Mouse (Mus musculus) testis, adult 2 months (tissue): ENCODE results near the gene Tuba4a. TPM values are rescaled to one million over a fixed set of nuclear protein-coding genes. Genes with fewer than 3 reads are reported as not detected.

ENCODE experiments used
- H3K27ac ChIP-seq: fragments of 200-500 bp; 2 replicates; pipeline ENCODE4 v1.5.1; 2012; ENCODE audit warnings: low read depth, low read length; ENCODE audit not compliant: control insufficient read depth, insufficient read depth
- H3K27me3 ChIP-seq: fragments of 200-500 bp; 2 replicates; pipeline ENCODE4 v1.6.1; 2012; ENCODE audit warnings: mild to moderate bottlenecking, low read length, moderate library complexity; ENCODE audit not compliant: control insufficient read depth, insufficient read depth
- H3K36me3 ChIP-seq: fragments of 200-500 bp; 2 replicates; pipeline ENCODE4 v1.6.1; 2012; ENCODE audit warnings: mild to moderate bottlenecking, low read length; ENCODE audit not compliant: control insufficient read depth, insufficient read depth
- H3K4me1 ChIP-seq: fragments of 200-500 bp; 2 replicates; pipeline ENCODE4 v1.6.1; 2012; ENCODE audit warnings: low read length; ENCODE audit not compliant: control insufficient read depth, insufficient read depth
- H3K4me3 ChIP-seq: fragments of 200-500 bp; 2 replicates; pipeline ENCODE4 v1.5.1; 2012; ENCODE audit warnings: low read depth, mild to moderate bottlenecking, low read length, moderate library complexity, mixed read lengths; ENCODE audit not compliant: control insufficient read depth
- CTCF ChIP-seq: fragments of 200-500 bp; IDR thresholded peaks from 2 replicates; pipeline ENCODE4 v1.5.1; 2012; ENCODE audit warnings: low read depth, mild to moderate bottlenecking, inconsistent platforms, low read length, moderate library complexity; ENCODE audit not compliant: control insufficient read depth, insufficient read depth, insufficient replicate concordance
- POLR2A ChIP-seq: fragments of 200-500 bp; IDR thresholded peaks from 2 replicates; pipeline ENCODE4 v1.6.1; 2012; ENCODE audit warnings: low read depth, mild to moderate bottlenecking, inconsistent platforms, low read length, moderate library complexity; ENCODE audit not compliant: control insufficient read depth
- polyA plus RNA-seq: library from polyadenylated mRNA; depleted of rRNA; stranded (reverse); fragments of >200 nt; gene quantifications from 2 replicates; pipeline ENCODE4 v1.2.3, GENCODE M21; 2012

Gene Tuba4a
- polyA plus RNA-seq, 1 experiment: 204 TPM

GRCm38 (mm10) chr1:75231664-75232152, 12.0 kb upstream of the Tuba4a start, which contains the start of gene A630095N17Rik:
TSS of gene A630095N17Rik (minus strand) at chr1:75232102.
- Histone ChIP-seq H3K27ac (peak within 1 kb of the TSS; percentile 36; the same call in 1 of the 2 replicates), H3K27me3 (no peaks in the 10 kb centered on the region), H3K4me1 (no peaks in the 10 kb centered on the region), H3K4me3 (peak within 1 kb of the TSS; percentile 71), H3K36me3 (no peaks in the 10 kb centered on the region)
- TF ChIP-seq CTCF (no peak; the same call in 1 of the 2 replicates), POLR2A (peak; percentile 58; the same call in 1 of the 2 replicates)

GRCm38 (mm10) chr1:75231224-75231623, 11.6 kb upstream of the Tuba4a start:
- no peaks in the 10 kb centered on the region for H3K27me3 ChIP-seq
- peak overlapping the region; percentile 71 for H3K4me3 ChIP-seq
- no peaks in the 10 kb centered on the region for H3K36me3 ChIP-seq
- no peak for TF ChIP-seq CTCF
- no peak for TF ChIP-seq POLR2A
- H3K4me1 ChIP-seq: no peaks in the 10 kb centered on the region
- no peak overlapping the region for H3K27ac ChIP-seq

GRCm38 (mm10) chr1:75230335-75230994, 10.8 kb upstream of the Tuba4a start:
- Histone ChIP-seq H3K4me1 (no peaks in the 10 kb centered on the region), H3K27ac (no peak overlapping the region), H3K4me3 (peak overlapping the region; percentile 71), H3K36me3 (no peaks in the 10 kb centered on the region), H3K27me3 (no peaks in the 10 kb centered on the region)
- TF ChIP-seq POLR2A (no peak), CTCF (no peak)

- no peak overlapping the region for H3K4me3 ChIP-seq
- H3K36me3 ChIP-seq: no peaks in the 10 kb centered on the region
- H3K27me3 ChIP-seq: no peaks in the 10 kb centered on the region
- TF ChIP-seq CTCF: no peak
- no peak for TF ChIP-seq POLR2A
- no peaks in the 10 kb centered on the region for H3K4me1 ChIP-seq
- H3K27ac ChIP-seq: no peak overlapping the region
These were observed 9.5 kb upstream of the Tuba4a start for GRCm38 (mm10) chr1:75229158-75229557.

GRCm38 (mm10) chr1:75227653-75228052, 8.0 kb upstream of the Tuba4a start:
- Histone ChIP-seq H3K4me3 (no peak overlapping the region), H3K27me3 (no peaks in the 10 kb centered on the region), H3K36me3 (no peaks in the 10 kb centered on the region), H3K27ac (no peak overlapping the region), H3K4me1 (no peaks in the 10 kb centered on the region)
- no peak for TF ChIP-seq CTCF
- TF ChIP-seq POLR2A: no peak

- Histone ChIP-seq H3K27me3 (no peaks in the 10 kb centered on the region), H3K4me3 (no peak overlapping the region), H3K4me1 (no peaks in the 10 kb centered on the region), H3K36me3 (no peaks in the 10 kb centered on the region), H3K27ac (no peak overlapping the region)
- TF ChIP-seq POLR2A (no peak), CTCF (no peak)
These were observed 6.5 kb upstream of the Tuba4a start for GRCm38 (mm10) chr1:75226138-75226537.

GRCm38 (mm10) chr1:75225473-75225872, 5.8 kb upstream of the Tuba4a start:
- Histone ChIP-seq H3K27ac (no peak overlapping the region), H3K4me1 (no peaks in the 10 kb centered on the region), H3K4me3 (no peak overlapping the region), H3K27me3 (no peaks in the 10 kb centered on the region; the same call in 1 of the 2 replicates), H3K36me3 (no peaks in the 10 kb centered on the region)
- TF ChIP-seq CTCF (no peak), POLR2A (no peak)

DNA sequence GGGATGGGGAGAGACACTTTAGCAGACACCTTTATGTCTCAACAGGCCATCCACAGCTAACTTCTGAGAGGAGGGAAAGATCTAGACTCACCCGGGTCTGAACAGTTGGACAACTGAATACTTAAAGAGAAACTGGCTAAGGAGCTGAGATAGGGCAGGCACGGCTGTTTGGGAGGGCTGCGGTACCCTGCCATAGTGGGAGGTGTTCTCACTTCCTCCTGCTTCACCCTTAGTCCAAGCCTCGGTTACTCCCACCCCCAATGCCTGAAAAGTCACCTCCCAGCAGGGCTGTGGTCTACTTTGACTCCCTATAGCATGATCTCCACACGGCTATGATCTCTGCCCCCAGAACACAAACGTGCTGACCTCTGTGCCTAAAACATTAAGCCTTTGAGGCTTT, 3.9 kb upstream of the Tuba4a start:
- Histone ChIP-seq H3K27ac (no peak overlapping the region), H3K27me3 (peaks cover 2% of the 10 kb centered on the region), H3K4me3 (no peak overlapping the region), H3K4me1 (peaks cover 9% of the 10 kb centered on the region), H3K36me3 (no peaks in the 10 kb centered on the region)
- no peak for TF ChIP-seq CTCF
- TF ChIP-seq POLR2A: no peak
